Comparison of ENCODE assay signal across 20 mouse cellular contexts in the genomic region with DNA sequence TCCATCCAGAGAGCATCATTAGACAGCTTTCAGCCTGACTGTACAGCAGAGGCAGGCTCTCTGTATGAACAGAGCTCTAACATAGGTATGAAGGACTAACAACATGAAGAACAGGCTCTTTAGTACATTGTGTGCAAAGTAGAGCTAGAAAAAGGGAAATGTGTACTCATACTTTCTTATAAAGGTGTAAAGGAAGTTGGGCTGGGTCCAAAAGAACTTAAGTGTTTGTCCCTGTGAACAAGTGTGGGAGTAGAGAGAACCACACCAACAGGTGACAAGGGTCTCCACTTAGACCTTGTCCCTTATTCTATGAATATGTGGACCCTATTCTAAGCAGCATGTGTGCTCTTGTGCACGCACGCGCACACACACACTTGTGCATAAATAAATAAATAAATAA.
"Had no signal": no experiment of that assay in that cellular context is flagged by ENCODE, and none has a peak within 500 bp of the region (broad histone marks: within the 10 kb centered on the region; RNA-seq: fewer than 3 reads in every experiment).

No protein-coding gene starts in this region.

- ATAC-seq: hindbrain, postnatal 0 days; inflammation-experienced regulatory T-cells, adult 6 months; intestine, embryonic 16.5 days; midbrain, embryonic 16.5 days had no signal

- H3K9me3 ChIP-seq: liver, embryonic 13.5 days; stomach, embryonic 15.5 days had no signal

- H3K27ac ChIP-seq: hindbrain, postnatal 0 days; kidney, postnatal 0 days; left cerebral cortex, adult 2 months; liver, embryonic 13.5 days; midbrain, embryonic 12.5 days; stomach, embryonic 15.5 days had no signal

- DNase-seq: kidney, adult 18-20 months; kidney, adult 9 months; kidney, postnatal 36 days; layer of hippocampus, postnatal 36 days; liver, embryonic 13.5 days; right cerebral cortex, adult 18-20 months; right cerebral cortex, postnatal 14 days; right cerebral cortex, postnatal 4 days; spleen, adult 18-20 months; thymus, adult 18-20 months; thymus, postnatal 36 days had no signal

- H3K4me2 ChIP-seq: liver, embryonic 13.5 days; midbrain, embryonic 12.5 days; stomach, embryonic 15.5 days had no signal

- H3K4me3 ChIP-seq: left cerebral cortex, adult 2 months; liver, embryonic 13.5 days; midbrain, embryonic 12.5 days; myocyte; stomach, embryonic 15.5 days had no signal

- H3K9ac ChIP-seq: liver, embryonic 13.5 days; midbrain, embryonic 12.5 days; stomach, embryonic 15.5 days had no signal

- H3K27me3 ChIP-seq: liver, embryonic 13.5 days; midbrain, embryonic 12.5 days; stomach, embryonic 15.5 days had no signal

- H3K36me3 ChIP-seq: liver, embryonic 13.5 days; midbrain, embryonic 12.5 days; stomach, embryonic 15.5 days had no signal
